Mouse (Mus musculus) lung, postnatal 0 days (tissue): ENCODE data around the gene Prkca. TPM values are rescaled to one million over a fixed set of nuclear protein-coding genes. Genes with fewer than 3 reads are reported as not detected.

ENCODE experiments used
- ATAC-seq: fragments of 200-750 bp; cut with Nextera tagmentation; 2 replicates; pipeline ENCODE4 v1.8.0; 2017; ENCODE audit warnings: moderate library complexity
- DNase-seq: peaks from one replicate; pipeline ENCODE4 v3.0.0-alpha.2; 2016; ENCODE audit warnings: low spot score
- H3K27ac ChIP-seq: fragments of 300-500 bp; sonication (generic); 2 replicates; pipeline ENCODE4 v1.5.1; 2014; ENCODE audit warnings: antibody characterized with exemption, mild to moderate bottlenecking, low read length, mixed read lengths
- H3K27me3 ChIP-seq: fragments of 300-500 bp; sonication (generic); replicated peaks from 2 replicates; pipeline ENCODE4 v1.6.1; 2014; ENCODE audit warnings: low read length, mixed read lengths; ENCODE audit not compliant: insufficient read depth
- H3K36me3 ChIP-seq: fragments of 300-500 bp; sonication (generic); 2 replicates; pipeline ENCODE4 v1.6.1; 2014; ENCODE audit warnings: low read length, mixed read lengths; ENCODE audit not compliant: insufficient read depth
- H3K4me1 ChIP-seq: fragments of 300-500 bp; sonication (generic); 2 replicates; pipeline ENCODE4 v1.6.1; 2014; ENCODE audit warnings: antibody characterized with exemption, low read depth, low read length, mixed read lengths; ENCODE audit not compliant: insufficient read depth
- H3K4me2 ChIP-seq: fragments of 300-500 bp; sonication (generic); replicated peaks from 2 replicates; pipeline ENCODE4 v1.6.1; 2014; ENCODE audit warnings: low read depth, mild to moderate bottlenecking, low read length, moderate library complexity, mixed read lengths
- H3K4me3 ChIP-seq: fragments of 300-500 bp; sonication (generic); 2 replicates; pipeline ENCODE4 v1.5.1; 2014; ENCODE audit warnings: low read depth, low read length
- H3K9ac ChIP-seq: fragments of 300-500 bp; sonication (generic); replicated peaks from 2 replicates; pipeline ENCODE4 v1.6.1; 2014; ENCODE audit warnings: low read depth, mild to moderate bottlenecking
- H3K9me3 ChIP-seq: fragments of 300-500 bp; sonication (generic); 2 replicates; pipeline ENCODE4 v1.6.1; 2016; ENCODE audit warnings: low read length, mixed read lengths
- CTCF ChIP-seq: IDR thresholded peaks from 2 replicates; pipeline ENCODE4 v1.5.1; 2016; ENCODE audit warnings: antibody characterized with exemption, mild to moderate bottlenecking
- EP300 ChIP-seq: IDR thresholded peaks from 2 replicates; pipeline ENCODE4 v1.6.1; 2016; ENCODE audit warnings: antibody characterized with exemption, mild to moderate bottlenecking, control low read depth
- WGBS: fragments of 180-500 bp; shearing (Covaris S2); extraction: QIAGEN DNeasy Blood & Tissue Kit; methylation state at CpG from one replicate; pipeline ENCODE4 v1.1.7; 2014; 5-methylcytosine and 5-hydroxymethylcytosine counted together
- polyA plus RNA-seq: library from polyadenylated mRNA; unstranded; fragments of >200 nt; fragmentation: Nextera tagmentation; extraction: Ambion mirVana; gene quantifications from 2 replicates; pipeline ENCODE4 v1.2.1, GENCODE M21; 2015

Prkca gene
- polyA plus RNA-seq, 1 experiment from 2014 or later, result 4.0 TPM

DNA sequence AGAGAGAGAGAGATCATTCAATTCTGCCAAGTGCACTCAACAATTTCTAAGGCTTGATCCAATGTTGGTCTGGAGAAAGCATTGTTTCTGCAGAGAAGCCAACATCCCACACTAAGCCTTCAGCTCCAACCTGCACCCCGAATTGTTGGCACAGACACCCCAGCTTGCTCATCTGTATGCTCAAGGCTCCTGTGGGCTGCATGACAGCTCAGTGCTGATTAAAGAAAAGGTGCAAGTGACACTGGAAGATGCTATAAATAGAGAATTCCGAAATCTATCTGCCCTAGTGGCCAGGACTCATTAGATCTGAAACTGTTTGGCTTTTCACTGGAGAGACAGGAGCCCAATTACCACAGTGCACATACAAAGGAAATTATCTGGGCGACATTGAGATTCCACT is 207.4 kb downstream of the Prkca start:
- Histone ChIP-seq H3K36me3 (no peaks in the 10 kb centered on the region), H3K4me3 (no peak overlapping the region), H3K27ac (no peak overlapping the region), H3K9me3 (no peaks in the 10 kb centered on the region), H3K27me3 (no peaks in the 10 kb centered on the region), H3K4me1 (0 out of 2 replicates have a peak, but pooled peaks cover 7% of the 10 kb centered on the region), H3K9ac (no peak overlapping the region), H3K4me2 (no peak overlapping the region)
- 65% methylated on average over 3 of the region's 3 CpGs for WGBS
- no peak for ATAC-seq
- DNase-seq, result no peak
- TF ChIP-seq CTCF (no peak), EP300 (no peak)

GRCm38 (mm10) chr11:108135407-108136159 is 208.1 kb downstream of the Prkca start:
- no peaks in the 10 kb centered on the region for H3K9me3 ChIP-seq
- 21% methylated on average over 4 of the region's 4 CpGs for WGBS
- TF ChIP-seq EP300 (no peak), CTCF (peak; percentile 58)
- ATAC-seq, result no peak
- no peaks in the 10 kb centered on the region for H3K27me3 ChIP-seq
- no peak overlapping the region for H3K27ac ChIP-seq
- no peak overlapping the region for H3K9ac ChIP-seq
- no peak for DNase-seq
- H3K36me3 ChIP-seq, result no peaks in the 10 kb centered on the region
- no peak overlapping the region for H3K4me2 ChIP-seq
- no peak overlapping the region for H3K4me3 ChIP-seq
- H3K4me1 ChIP-seq, result 0 out of 2 replicates have a peak, but pooled peaks cover 1% of the 10 kb centered on the region

DNA sequence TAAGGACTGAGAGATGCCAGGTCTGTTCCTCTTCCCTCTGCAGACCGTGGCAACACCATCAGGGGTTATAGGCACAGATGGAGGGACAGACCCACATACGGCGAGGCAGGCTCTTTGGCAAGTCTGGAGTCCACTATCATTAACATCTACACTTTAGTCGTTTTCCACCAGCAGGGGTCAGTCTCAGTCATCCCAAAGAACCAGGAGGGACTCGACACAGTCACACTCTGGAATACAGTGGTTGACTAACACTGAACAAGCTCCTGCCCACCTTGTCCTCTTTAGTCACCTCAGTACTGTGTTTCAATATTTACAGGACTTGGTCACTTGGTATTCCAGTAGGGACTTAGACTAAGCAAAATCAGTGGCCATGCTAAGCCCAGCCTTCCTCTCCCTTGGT is 215.1 kb downstream of the Prkca start:
- H3K4me3 ChIP-seq, result no peak overlapping the region
- DNase-seq (peak; percentile 80), ATAC-seq (peak; percentile 57)
- H3K9me3 ChIP-seq, result no peaks in the 10 kb centered on the region
- no peak overlapping the region for H3K27ac ChIP-seq
- 34% methylated on average over 5 of the region's 5 CpGs for WGBS
- no peaks in the 10 kb centered on the region for H3K36me3 ChIP-seq
- H3K27me3 ChIP-seq, result no peaks in the 10 kb centered on the region
- H3K9ac ChIP-seq, result no peak overlapping the region
- no peak overlapping the region for H3K4me2 ChIP-seq
- TF ChIP-seq CTCF, result peak; percentile 82
- TF ChIP-seq EP300, result no peak
- H3K4me1 ChIP-seq, result peaks cover 4% of the 10 kb centered on the region; the same call in 1 of the 2 replicates

- 61% methylated on average over 5 of the region's 5 CpGs for WGBS
- H3K27ac ChIP-seq, result no peak overlapping the region
Observed at GRCm38 (mm10) chr11:108127908-108128307, 215.8 kb downstream of the Prkca start.

GRCm38 (mm10) chr11:108122486-108122885 is 221.2 kb downstream of the Prkca start:
- TF ChIP-seq CTCF, result no peak
- no peak for TF ChIP-seq EP300
- Histone ChIP-seq H3K9me3 (no peaks in the 10 kb centered on the region), H3K9ac (no peak overlapping the region), H3K4me2 (no peak overlapping the region), H3K4me1 (peaks cover 4% of the 10 kb centered on the region; the same call in 1 of the 2 replicates), H3K27me3 (no peaks in the 10 kb centered on the region), H3K27ac (no peak overlapping the region), H3K36me3 (no peaks in the 10 kb centered on the region), H3K4me3 (no peak overlapping the region)
- 77% methylated on average over 7 of the region's 7 CpGs for WGBS
- ATAC-seq (no peak), DNase-seq (no peak)

More at GRCm38 (mm10) chr11:108127908-108128307, 215.8 kb downstream of the Prkca start:
- H3K9ac ChIP-seq, result no peak overlapping the region
- DNase-seq (no peak), ATAC-seq (no peak)
- H3K4me2 ChIP-seq, result no peak overlapping the region
- H3K36me3 ChIP-seq, result no peaks in the 10 kb centered on the region
- no peaks in the 10 kb centered on the region for H3K9me3 ChIP-seq
- TF ChIP-seq CTCF, result no peak
- TF ChIP-seq EP300, result no peak
- no peak overlapping the region for H3K4me3 ChIP-seq
- peaks cover 4% of the 10 kb centered on the region; the same call in 1 of the 2 replicates for H3K4me1 ChIP-seq
- no peaks in the 10 kb centered on the region for H3K27me3 ChIP-seq

DNA sequence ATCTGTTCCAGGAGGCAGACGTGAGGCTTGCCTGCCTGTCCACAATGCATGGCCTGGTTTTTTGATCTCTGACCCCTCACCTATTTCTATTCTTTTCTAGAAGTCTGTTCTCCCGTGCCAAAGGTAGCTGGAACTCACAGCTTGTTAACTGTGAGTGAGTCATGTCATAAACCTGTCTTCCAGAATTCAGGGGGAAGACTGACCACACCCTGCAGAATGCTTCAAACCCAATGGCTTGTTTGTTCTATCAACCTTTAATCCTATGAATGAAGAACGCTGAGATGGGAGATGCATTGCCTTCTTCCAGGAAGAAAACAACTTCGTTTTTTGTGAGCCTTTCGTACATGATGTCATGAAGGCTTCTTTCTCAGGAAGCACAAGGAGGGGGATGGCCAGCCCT is 223.0 kb downstream of the Prkca start:
- Histone ChIP-seq H3K27me3 (no peaks in the 10 kb centered on the region), H3K4me2 (no peak overlapping the region), H3K9ac (no peak overlapping the region), H3K27ac (no peak overlapping the region), H3K4me3 (no peak overlapping the region), H3K36me3 (no peaks in the 10 kb centered on the region), H3K4me1 (peaks cover 1% of the 10 kb centered on the region; the same call in 1 of the 2 replicates), H3K9me3 (no peaks in the 10 kb centered on the region)
- ATAC-seq (no peak), DNase-seq (no peak)
- no peak for TF ChIP-seq CTCF
- TF ChIP-seq EP300, result no peak
- WGBS, result 60% methylated on average over 5 of the region's 5 CpGs
